Mouse (Mus musculus) forebrain, embryonic 14.5 days (tissue): ENCODE measurements around the gene Flywch1. TPM values are rescaled to one million over a fixed set of nuclear protein-coding genes. Genes with fewer than 3 reads are reported as not detected.

Source experiments
- ATAC-seq: fragments of 200-750 bp; cut with Nextera tagmentation; 2 replicates; pipeline ENCODE4 v1.8.0; 2017; ENCODE audit warnings: mild to moderate bottlenecking, moderate library complexity
- DNase-seq: peaks from one replicate; pipeline ENCODE4 v3.0.0-alpha.2; 2015; ENCODE audit warnings: low spot score
- H3K27ac ChIP-seq: fragments of 300-500 bp; sonication (generic); 2 replicates; pipeline ENCODE4 v1.5.1; 2014; ENCODE audit warnings: low read depth, mild to moderate bottlenecking, control low read depth, low read length, moderate library complexity
- H3K27me3 ChIP-seq: fragments of 300-500 bp; sonication (generic); replicated peaks from 2 replicates; pipeline ENCODE4 v1.6.1; 2014; ENCODE audit warnings: low read length, control low read depth, mixed read lengths; ENCODE audit not compliant: control insufficient read depth, insufficient read depth
- H3K36me3 ChIP-seq: fragments of 300-500 bp; sonication (generic); 2 replicates; pipeline ENCODE4 v1.6.1; 2014; ENCODE audit warnings: low read length, control low read depth; ENCODE audit not compliant: control insufficient read depth, insufficient read depth
- H3K4me1 ChIP-seq: fragments of 300-500 bp; sonication (generic); 2 replicates; pipeline ENCODE4 v1.6.1; 2014; ENCODE audit warnings: antibody characterized with exemption, low read length, control low read depth; ENCODE audit not compliant: control insufficient read depth, insufficient read depth
- H3K4me2 ChIP-seq: fragments of 300-500 bp; sonication (generic); 2 replicates; pipeline ENCODE4 v1.6.1; 2014; ENCODE audit warnings: mild to moderate bottlenecking, control low read depth, low read length
- H3K4me3 ChIP-seq: fragments of 300-500 bp; sonication (generic); 2 replicates; pipeline ENCODE4 v1.5.1; 2014; ENCODE audit warnings: low read depth, low read length, control low read depth
- H3K9ac ChIP-seq: fragments of 300-500 bp; sonication (generic); 2 replicates; pipeline ENCODE4 v1.6.1; 2014; ENCODE audit warnings: mild to moderate bottlenecking, low read length, control low read depth, moderate library complexity
- H3K9me3 ChIP-seq: fragments of 300-500 bp; sonication (generic); replicated peaks from 2 replicates; pipeline ENCODE4 v1.6.1; 2016; ENCODE audit warnings: low read length, control low read depth, mixed read lengths; ENCODE audit not compliant: control insufficient read depth
- WGBS: fragments of 180-500 bp; shearing (Covaris S2); extraction: QIAGEN DNeasy Blood & Tissue Kit; methylation state at CpG from one replicate; pipeline ENCODE4 v1.1.7; 2014; 5-methylcytosine and 5-hydroxymethylcytosine counted together
- polyA plus RNA-seq: library from polyadenylated mRNA; unstranded; fragments of >200 nt; fragmentation: Nextera tagmentation; extraction: Ambion mirVana; gene quantifications from 2 replicates; pipeline ENCODE4 v1.2.1, GENCODE M21; 2014

Flywch1 gene
- polyA plus RNA-seq, 1 experiment from 2014 or later: 129 TPM

- ATAC-seq (no peak), DNase-seq (no peak)
- Histone ChIP-seq H3K27ac (no peak overlapping the region), H3K4me3 (no peak overlapping the region), H3K27me3 (peaks cover 26% of the 10 kb centered on the region), H3K4me2 (no peak overlapping the region), H3K9me3 (no peaks in the 10 kb centered on the region), H3K4me1 (peaks cover 6% of the 10 kb centered on the region; the same call in 1 of the 2 replicates), H3K36me3 (peaks cover 45% of the 10 kb centered on the region), H3K9ac (no peak overlapping the region; the same call in 1 of the 2 replicates)
- WGBS: 86% methylated on average over 11 of the region's 11 CpGs
Observed at GRCm38 (mm10) chr17:23749400-23750191, 21.8 kb downstream of the Flywch1 start.

GRCm38 (mm10) chr17:23748631-23749391, 22.6 kb downstream of the Flywch1 start:
- DNase-seq: peak; percentile 85
- Histone ChIP-seq H3K4me1 (peaks cover 6% of the 10 kb centered on the region; the same call in 1 of the 2 replicates), H3K4me3 (no peak overlapping the region), H3K4me2 (no peak overlapping the region), H3K9me3 (no peaks in the 10 kb centered on the region), H3K27me3 (peaks cover 33% of the 10 kb centered on the region), H3K36me3 (peaks cover 37% of the 10 kb centered on the region), H3K27ac (no peak overlapping the region), H3K9ac (no peak overlapping the region; the same call in 1 of the 2 replicates)
- ATAC-seq: no peak
- WGBS: 38% methylated on average over 10 of the region's 10 CpGs

GRCm38 (mm10) chr17:23748026-23748425, 23.4 kb downstream of the Flywch1 start:
- peaks cover 30% of the 10 kb centered on the region for H3K36me3 ChIP-seq
- H3K4me3 ChIP-seq: no peak overlapping the region
- H3K27me3 ChIP-seq: peaks cover 41% of the 10 kb centered on the region
- peaks cover 6% of the 10 kb centered on the region; the same call in 1 of the 2 replicates for H3K4me1 ChIP-seq
- no peak for ATAC-seq
- H3K9me3 ChIP-seq: no peaks in the 10 kb centered on the region
- H3K9ac ChIP-seq: no peak overlapping the region
- DNase-seq: no peak
- 36% methylated on average over 6 of the region's 6 CpGs for WGBS
- H3K4me2 ChIP-seq: no peak overlapping the region
- no peak overlapping the region for H3K27ac ChIP-seq

- Histone ChIP-seq H3K9ac (no peak overlapping the region), H3K4me3 (no peak overlapping the region), H3K4me2 (no peak overlapping the region), H3K4me1 (peaks cover 6% of the 10 kb centered on the region; the same call in 1 of the 2 replicates), H3K27me3 (peaks cover 46% of the 10 kb centered on the region), H3K27ac (no peak overlapping the region), H3K36me3 (peaks cover 24% of the 10 kb centered on the region), H3K9me3 (no peaks in the 10 kb centered on the region)
- ATAC-seq: no peak
- WGBS: 84% methylated on average over 3 of the region's 3 CpGs
- no peak for DNase-seq
Observed at GRCm38 (mm10) chr17:23747471-23747870, 23.9 kb downstream of the Flywch1 start.

GRCm38 (mm10) chr17:23746767-23747166, 24.6 kb downstream of the Flywch1 start:
- 77% methylated on average over 3 of the region's 3 CpGs for WGBS
- DNase-seq (no peak), ATAC-seq (no peak)
- H3K4me1 ChIP-seq: peaks cover 9% of the 10 kb centered on the region; the same call in 1 of the 2 replicates
- H3K4me2 ChIP-seq: no peak overlapping the region
- H3K27me3 ChIP-seq: peaks cover 53% of the 10 kb centered on the region
- peaks cover 17% of the 10 kb centered on the region for H3K36me3 ChIP-seq
- H3K9ac ChIP-seq: no peak overlapping the region
- no peaks in the 10 kb centered on the region for H3K9me3 ChIP-seq
- no peak overlapping the region for H3K27ac ChIP-seq
- no peak overlapping the region for H3K4me3 ChIP-seq

- no peaks in the 10 kb centered on the region for H3K9me3 ChIP-seq
- peak overlapping the region; percentile 32; the same call in 1 of the 2 replicates for H3K4me3 ChIP-seq
- H3K4me1 ChIP-seq: peaks cover 9% of the 10 kb centered on the region; the same call in 1 of the 2 replicates
- DNase-seq (no peak), ATAC-seq (no peak)
- 2% methylated on average over 12 of the region's 12 CpGs for WGBS
- no peak overlapping the region for H3K9ac ChIP-seq
- H3K27ac ChIP-seq: no peak overlapping the region
- peaks cover 58% of the 10 kb centered on the region for H3K27me3 ChIP-seq
- peak overlapping the region; percentile 63 for H3K4me2 ChIP-seq
- H3K36me3 ChIP-seq: peaks cover 12% of the 10 kb centered on the region
Observed at GRCm38 (mm10) chr17:23746311-23746710, 25.1 kb downstream of the Flywch1 start.

GRCm38 (mm10) chr17:23745301-23746251, 25.8 kb downstream of the Flywch1 start, which contains the start of gene Kremen2:
Kremen2 (minus strand) TSS chr17:23745833.
- peaks cover 64% of the 10 kb centered on the region for H3K27me3 ChIP-seq
- H3K9ac ChIP-seq: peak within 1 kb of the TSS; percentile 55
- no peak within 1 kb of the TSS for H3K27ac ChIP-seq
- H3K4me1 ChIP-seq: peaks cover 11% of the 10 kb centered on the region; the same call in 1 of the 2 replicates
- peak within 1 kb of the TSS; percentile 63 for H3K4me2 ChIP-seq
- H3K4me3 ChIP-seq: peak within 1 kb of the TSS; percentile 32
- under 1% methylated on average over 38 of the region's 45 CpGs for WGBS
- 0 out of 2 replicates have a peak, but pooled peaks have one; percentile 10 for ATAC-seq
- DNase-seq: peak; percentile 59
- no peaks in the 10 kb centered on the region for H3K9me3 ChIP-seq
- peaks cover 5% of the 10 kb centered on the region; the same call in 1 of the 2 replicates for H3K36me3 ChIP-seq

- WGBS: 2% methylated on average over 14 of the region's 14 CpGs
Observed at GRCm38 (mm10) chr17:23744651-23745050, 26.8 kb downstream of the Flywch1 start.

More at GRCm38 (mm10) chr17:23744651-23745050, 26.8 kb downstream of the Flywch1 start:
- H3K9ac ChIP-seq: no peak overlapping the region
- H3K36me3 ChIP-seq: no peaks in the 10 kb centered on the region
- H3K4me2 ChIP-seq: no peak overlapping the region
- H3K27ac ChIP-seq: no peak overlapping the region
- ATAC-seq (no peak), DNase-seq (no peak)
- peaks cover 64% of the 10 kb centered on the region for H3K27me3 ChIP-seq
- H3K4me3 ChIP-seq: 0 out of 2 replicates have a peak overlapping the region, but pooled peaks have one; percentile 32
- H3K4me1 ChIP-seq: peaks cover 13% of the 10 kb centered on the region; the same call in 1 of the 2 replicates
- no peaks in the 10 kb centered on the region for H3K9me3 ChIP-seq
